Mouse (Mus musculus) cerebellum, adult 18-20 months (tissue): ENCODE results near the gene Oas3.
A peak's percentile ranks its signal among the peaks of the same experiment; 100 is the strongest.

Experiments
- DNase-seq, 2 experiments: peaks; one replicate each; pipeline ENCODE4 v3.0.0; 2021

Gene Oas3

GRCm38 (mm10) chr5:120751206-120751605, 26.3 kb downstream of the Oas3 start:
- DNase-seq, result no peak

- DNase-seq, result no peak
These were observed 27.8 kb downstream of the Oas3 start, which contains the start of gene Oas2 for GRCm38 (mm10) chr5:120749688-120750087. Gene Oas2, minus strand, starts transcription at chr5:120749853.

GRCm38 (mm10) chr5:120746451-120746850, 31.0 kb downstream of the Oas3 start:
- peak; percentile 62 to 73 for DNase-seq

GRCm38 (mm10) chr5:120742125-120742524, 35.3 kb downstream of the Oas3 start:
- peak; percentile 36 to 40 for DNase-seq

GRCm38 (mm10) chr5:120734380-120734990, 43.0 kb downstream of the Oas3 start:
- peak; percentile 21 to 29 for DNase-seq

- no peak for DNase-seq
These were observed 43.8 kb downstream of the Oas3 start for GRCm38 (mm10) chr5:120733696-120734095.

GRCm38 (mm10) chr5:120732740-120733139, 44.7 kb downstream of the Oas3 start:
- DNase-seq, result no peak

GRCm38 (mm10) chr5:120729319-120729718, 48.1 kb downstream of the Oas3 start:
- DNase-seq, result no peak

- DNase-seq, result no peak
These were observed 51.5 kb downstream of the Oas3 start for GRCm38 (mm10) chr5:120725811-120726455.

- DNase-seq, result no peak
These were observed 56.5 kb downstream of the Oas3 start for GRCm38 (mm10) chr5:120721005-120721404.

- DNase-seq, result no peak
These were observed 58.7 kb downstream of the Oas3 start for GRCm38 (mm10) chr5:120718600-120719378.

- DNase-seq, result no peak
These were observed 60.3 kb downstream of the Oas3 start for GRCm38 (mm10) chr5:120717136-120717535.

- DNase-seq, result peak; percentile 84 to 92
These were observed 63.1 kb downstream of the Oas3 start for GRCm38 (mm10) chr5:120714314-120714713.

- DNase-seq, result peak in 1 of 2 experiments; percentile 12
These were observed 64.7 kb downstream of the Oas3 start for GRCm38 (mm10) chr5:120712721-120713120.

GRCm38 (mm10) chr5:120711827-120712226, 65.6 kb downstream of the Oas3 start, which contains the start of gene Dtx1:
Gene Dtx1, minus strand, starts transcription at chr5:120711927.
- no peak for DNase-seq

GRCm38 (mm10) chr5:120711416-120711815, 66.0 kb downstream of the Oas3 start:
- DNase-seq, result peak; percentile 83 to 85

- no peak for DNase-seq
These were observed 66.6 kb downstream of the Oas3 start for GRCm38 (mm10) chr5:120710826-120711248.

- peak; percentile 65 to 72 for DNase-seq
These were observed 67.2 kb downstream of the Oas3 start for GRCm38 (mm10) chr5:120710161-120710825.

- DNase-seq, result no peak
These were observed 70.5 kb downstream of the Oas3 start for GRCm38 (mm10) chr5:120706976-120707375.

GRCm38 (mm10) chr5:120706541-120706940, 70.9 kb downstream of the Oas3 start:
- DNase-seq, result peak; percentile 58 to 68

- DNase-seq, result no peak
These were observed 73.0 kb downstream of the Oas3 start for GRCm38 (mm10) chr5:120704421-120704820.

- no peak for DNase-seq
These were observed 73.8 kb downstream of the Oas3 start for GRCm38 (mm10) chr5:120703660-120704059.
